Mouse (Mus musculus) midbrain, embryonic 13.5 days (tissue): ENCODE measurements around the gene Ppcdc. TPM values are rescaled to one million over a fixed set of nuclear protein-coding genes. Genes with fewer than 3 reads are reported as not detected.

Experiments used
- ATAC-seq: fragments of 200-750 bp; cut with Nextera tagmentation; 2 replicates; pipeline ENCODE4 v1.8.0; 2017; ENCODE audit warnings: mild to moderate bottlenecking, moderate TSS enrichment, moderate library complexity
- H3K27ac ChIP-seq: fragments of 300-500 bp; sonication (generic); 2 replicates; pipeline ENCODE4 v1.5.1; 2015; ENCODE audit warnings: inconsistent platforms, mild to moderate bottlenecking, moderate library complexity
- H3K27me3 ChIP-seq: fragments of 300-500 bp; sonication (generic); 2 replicates; pipeline ENCODE4 v1.6.1; 2015; ENCODE audit warnings: mild to moderate bottlenecking, inconsistent platforms
- H3K36me3 ChIP-seq: fragments of 300-500 bp; sonication (generic); 2 replicates; pipeline ENCODE4 v1.6.1; 2015; ENCODE audit warnings: mild to moderate bottlenecking, inconsistent platforms
- H3K4me1 ChIP-seq: fragments of 300-500 bp; sonication (generic); replicated peaks from 2 replicates; pipeline ENCODE4 v1.6.1; 2015; ENCODE audit warnings: inconsistent platforms
- H3K4me2 ChIP-seq: fragments of 300-500 bp; sonication (generic); replicated peaks from 2 replicates; pipeline ENCODE4 v1.6.1; 2015; ENCODE audit warnings: moderate library complexity, mild to moderate bottlenecking, inconsistent platforms
- H3K4me3 ChIP-seq: fragments of 300-500 bp; sonication (generic); replicated peaks from 2 replicates; pipeline ENCODE4 v1.5.1; 2015; ENCODE audit warnings: mild to moderate bottlenecking, inconsistent platforms
- H3K9ac ChIP-seq: fragments of 300-500 bp; sonication (generic); replicated peaks from 2 replicates; pipeline ENCODE4 v1.6.1; 2015; ENCODE audit warnings: mild to moderate bottlenecking, inconsistent platforms
- H3K9me3 ChIP-seq: fragments of 300-500 bp; sonication (generic); 2 replicates; pipeline ENCODE4 v1.6.1; 2016; ENCODE audit warnings: mild to moderate bottlenecking, inconsistent platforms
- WGBS: fragments of 180-500 bp; shearing (Covaris S2); methylation state at CpG from one replicate; pipeline ENCODE4 v1.1.7; 2015; 5-methylcytosine and 5-hydroxymethylcytosine counted together
- polyA plus RNA-seq: library from polyadenylated mRNA; unstranded; fragments of >200 nt; fragmentation: Nextera tagmentation; extraction: Ambion mirVana; gene quantifications from 2 replicates; pipeline ENCODE4 v1.2.1, GENCODE M21; 2015

Ppcdc gene
- polyA plus RNA-seq, 1 experiment from 2014 or later: 26.2 TPM

- H3K4me2 ChIP-seq: no peak overlapping the region
- H3K27ac ChIP-seq: no peak overlapping the region
- H3K4me1 ChIP-seq: no peaks in the 10 kb centered on the region
- H3K4me3 ChIP-seq: no peak overlapping the region
- no peak for ATAC-seq
- WGBS: 83% methylated on average over 6 of the region's 6 CpGs
- no peaks in the 10 kb centered on the region for H3K36me3 ChIP-seq
- H3K9me3 ChIP-seq: no peaks in the 10 kb centered on the region
- H3K27me3 ChIP-seq: no peaks in the 10 kb centered on the region
- no peak overlapping the region for H3K9ac ChIP-seq
Measured at GRCm38 (mm10) chr9:57342906-57343474, 96.9 kb downstream of the Ppcdc start.

- Histone ChIP-seq H3K9ac (no peak overlapping the region), H3K27me3 (no peaks in the 10 kb centered on the region), H3K4me3 (no peak overlapping the region), H3K36me3 (no peaks in the 10 kb centered on the region), H3K4me1 (no peaks in the 10 kb centered on the region), H3K4me2 (no peak overlapping the region), H3K9me3 (no peaks in the 10 kb centered on the region), H3K27ac (no peak overlapping the region)
- ATAC-seq: no peak
- WGBS: 90% methylated on average over 3 of the region's 3 CpGs
Measured at GRCm38 (mm10) chr9:57342186-57342585, 97.7 kb downstream of the Ppcdc start.

GRCm38 (mm10) chr9:57340361-57340760 lies 99.6 kb downstream of the Ppcdc start:
- WGBS: 95% methylated on average over 5 of the region's 5 CpGs
- H3K27ac ChIP-seq: no peak overlapping the region
- ATAC-seq: no peak

GRCm38 (mm10) chr9:57339577-57340210 lies 100.2 kb downstream of the Ppcdc start:
- Histone ChIP-seq H3K36me3 (no peaks in the 10 kb centered on the region), H3K27me3 (no peaks in the 10 kb centered on the region), H3K27ac (no peak overlapping the region), H3K4me3 (no peak overlapping the region), H3K9ac (no peak overlapping the region), H3K4me2 (no peak overlapping the region), H3K4me1 (no peaks in the 10 kb centered on the region), H3K9me3 (0 out of 2 replicates have a peak, but pooled peaks cover 3% of the 10 kb centered on the region)
- no peak for ATAC-seq
- 86% methylated on average over 5 of the region's 5 CpGs for WGBS

More at GRCm38 (mm10) chr9:57340361-57340760, 99.6 kb downstream of the Ppcdc start:
- H3K4me3 ChIP-seq: no peak overlapping the region
- H3K36me3 ChIP-seq: no peaks in the 10 kb centered on the region
- no peak overlapping the region for H3K9ac ChIP-seq
- H3K4me1 ChIP-seq: no peaks in the 10 kb centered on the region
- 0 out of 2 replicates have a peak, but pooled peaks cover 3% of the 10 kb centered on the region for H3K9me3 ChIP-seq
- H3K4me2 ChIP-seq: no peak overlapping the region
- no peaks in the 10 kb centered on the region for H3K27me3 ChIP-seq

GRCm38 (mm10) chr9:57338706-57339105 lies 101.2 kb downstream of the Ppcdc start:
- no peak overlapping the region for H3K27ac ChIP-seq
- H3K36me3 ChIP-seq: no peaks in the 10 kb centered on the region
- no peaks in the 10 kb centered on the region for H3K27me3 ChIP-seq
- 0 out of 2 replicates have a peak, but pooled peaks cover 3% of the 10 kb centered on the region for H3K9me3 ChIP-seq
- WGBS: 74% methylated on average over 1 of the region's 1 CpGs
- H3K4me2 ChIP-seq: no peak overlapping the region
- no peaks in the 10 kb centered on the region for H3K4me1 ChIP-seq
- no peak overlapping the region for H3K9ac ChIP-seq
- ATAC-seq: no peak
- no peak overlapping the region for H3K4me3 ChIP-seq

Other genes with a start within 250 kb of the Ppcdc start
- gene Trcg1, start 203.6 kb downstream of the Ppcdc start, polyA plus RNA-seq: not detected in 2 replicates
- 4.4 and 5.6 TPM in 2 replicates for gene 1700017B05Rik, start 177.5 kb downstream of the Ppcdc start, polyA plus RNA-seq
- 90.9 and 91.6 TPM in 2 replicates for gene Scamp5, start 27.9 kb upstream of the Ppcdc start, polyA plus RNA-seq
- gene Rpp25, start 63.9 kb upstream of the Ppcdc start, polyA plus RNA-seq: 19.5 and 27.6 TPM in 2 replicates
- 809 and 819 TPM in 2 replicates for gene Cox5a, start 81.2 kb upstream of the Ppcdc start, polyA plus RNA-seq
- gene Fam219b, start 97.4 kb upstream of the Ppcdc start, polyA plus RNA-seq: 23.2 and 24.2 TPM in 2 replicates
- 72.2 and 79.2 TPM in 2 replicates for gene Mpi, start 112.6 kb upstream of the Ppcdc start, polyA plus RNA-seq
- gene Scamp2, start 120.8 kb upstream of the Ppcdc start, polyA plus RNA-seq: 54.2 and 57.5 TPM in 2 replicates
- gene Ulk3, start 149.3 kb upstream of the Ppcdc start, polyA plus RNA-seq: 23.5 and 25.1 TPM in 2 replicates
- 2.2 and 3.3 TPM in 2 replicates for gene Cplx3, start 166.2 kb upstream of the Ppcdc start, polyA plus RNA-seq
- not detected in 2 replicates for gene Lman1l, start 180.7 kb upstream of the Ppcdc start, polyA plus RNA-seq
- 35.9 and 41.9 TPM in 2 replicates for gene Csk, start 213.5 kb upstream of the Ppcdc start, polyA plus RNA-seq
- not detected in 2 replicates for gene Cyp1a2, start 243.6 kb upstream of the Ppcdc start, polyA plus RNA-seq
- not detected in 2 replicates for gene Cyp1a1, start 247.8 kb upstream of the Ppcdc start, polyA plus RNA-seq